Mouse (Mus musculus): ENCODE data around the gene Tnik.

DNA sequence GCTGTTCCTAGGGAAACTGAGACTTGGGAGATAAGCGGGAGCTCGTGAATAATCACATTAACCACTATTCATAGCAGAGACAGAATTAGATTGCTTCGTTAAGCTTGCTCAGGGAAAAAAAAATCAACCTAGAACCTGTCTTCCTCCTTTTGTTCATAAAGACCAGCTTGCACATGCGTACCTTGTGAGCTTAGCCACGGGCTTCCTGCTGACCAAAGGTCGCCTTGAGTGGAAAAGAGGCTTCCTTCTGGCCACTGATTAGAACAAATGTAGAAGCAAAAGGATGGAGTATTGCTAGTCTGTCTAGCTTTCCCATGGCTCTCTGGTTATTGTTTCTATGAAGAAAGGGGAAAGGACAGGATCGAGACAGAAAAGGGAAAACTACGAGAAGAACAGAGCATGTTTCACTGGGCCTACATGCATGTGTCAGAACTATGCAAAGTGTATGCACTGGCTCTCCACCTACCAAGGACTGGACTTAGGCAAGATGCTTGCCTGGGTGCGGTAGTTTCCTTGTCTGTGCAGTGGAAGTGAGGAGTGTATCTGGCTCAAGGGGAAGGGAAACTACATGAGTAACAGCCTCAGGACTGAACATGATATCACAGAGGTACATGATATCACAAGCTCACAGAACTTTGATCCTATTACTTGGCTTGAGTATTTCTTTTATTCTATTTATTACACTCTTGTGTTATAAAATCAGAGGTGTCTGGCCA, 322.9 kb downstream of the Tnik start:
- TF ChIP-seq CTCF (IDR thresholded peaks at IDR 0.05; ENCODE audit: low read depth): no peak
- no peak for TF ChIP-seq EP300 (IDR thresholded peaks at IDR 0.05; ENCODE audit: low read depth)

Data from heart, postnatal 0 days (tissue).